Mouse (Mus musculus): ENCODE data around the gene St6gal2. TPM values are rescaled to one million over a fixed set of nuclear protein-coding genes. Genes with fewer than 3 reads are reported as not detected.

St6gal2 gene
- polyA plus RNA-seq, 2 experiments: under 0.01 TPM; not detected in 1

- Histone ChIP-seq H3K4me1 (replicated peaks; ENCODE audit: control insufficient read depth in 2 of 2, insufficient read depth in 2 of 2, low read length in 1 of 2) (no peaks in the 10 kb centered on the region), H3K4me2 (ENCODE audit: low read depth) (no peak overlapping the region), H3K36me3 (replicated peaks; ENCODE audit: control insufficient read depth, insufficient read depth, low read depth) (no peaks in the 10 kb centered on the region), H3K27ac (no peak overlapping the region), H3K27me3 (ENCODE audit: control insufficient read depth, insufficient read depth, low read length) (no peaks in the 10 kb centered on the region), H3K9me3 (ENCODE audit: control insufficient read depth, low read length) (no peaks in the 10 kb centered on the region), H3K4me3 (ENCODE audit: insufficient read depth in 1 of 2, low read depth in 2 of 2, low read length in 2 of 2) (no peak overlapping the region), H3K9ac (replicated peaks) (no peak overlapping the region)
- no peak for ATAC-seq (ENCODE audit: insufficient read depth)
- WGBS (ENCODE audit: insufficient replicate concordance): 45% methylated on average over 4 of the region's 4 CpGs
- no peak for TF ChIP-seq EP300 (IDR thresholded peaks at IDR 0.05; ENCODE audit: low read depth)
- TF ChIP-seq CTCF (IDR thresholded peaks at IDR 0.05; ENCODE audit: low read depth): no peak
- no peak for DNase-seq (ENCODE audit: low read depth in 3 of 3, low spot score in 3 of 3)
Observed at GRCm38 (mm10) chr17:55475974-55476373, 30.8 kb downstream of the St6gal2 start.

- Histone ChIP-seq H3K9ac (replicated peaks) (no peak overlapping the region), H3K27ac (no peak overlapping the region), H3K36me3 (replicated peaks; ENCODE audit: control insufficient read depth, insufficient read depth, low read depth) (no peaks in the 10 kb centered on the region), H3K4me2 (ENCODE audit: low read depth) (no peak overlapping the region), H3K4me3 (ENCODE audit: insufficient read depth in 1 of 2, low read depth in 2 of 2, low read length in 2 of 2) (no peak overlapping the region), H3K9me3 (ENCODE audit: control insufficient read depth, low read length) (no peaks in the 10 kb centered on the region), H3K27me3 (ENCODE audit: control insufficient read depth, insufficient read depth, low read length) (no peaks in the 10 kb centered on the region), H3K4me1 (replicated peaks; ENCODE audit: control insufficient read depth in 2 of 2, insufficient read depth in 2 of 2, low read length in 1 of 2) (no peaks in the 10 kb centered on the region)
- DNase-seq (ENCODE audit: low read depth in 3 of 3, low spot score in 3 of 3) (no peak), ATAC-seq (ENCODE audit: insufficient read depth) (no peak)
- TF ChIP-seq CTCF (IDR thresholded peaks at IDR 0.05; ENCODE audit: low read depth) (no peak), EP300 (IDR thresholded peaks at IDR 0.05; ENCODE audit: low read depth) (no peak)
Observed at GRCm38 (mm10) chr17:55477361-55477760, 32.2 kb downstream of the St6gal2 start.

GRCm38 (mm10) chr17:55479367-55479766, 34.2 kb downstream of the St6gal2 start:
- no peaks in the 10 kb centered on the region for H3K9me3 ChIP-seq (ENCODE audit: control insufficient read depth, low read length)
- H3K4me1 ChIP-seq (replicated peaks; ENCODE audit: control insufficient read depth in 2 of 2, insufficient read depth in 2 of 2, low read length in 1 of 2): no peaks in the 10 kb centered on the region
- 63% methylated on average over 7 of the region's 7 CpGs for WGBS (ENCODE audit: insufficient replicate concordance)
- H3K9ac ChIP-seq (replicated peaks): no peak overlapping the region
- no peaks in the 10 kb centered on the region for H3K27me3 ChIP-seq (ENCODE audit: control insufficient read depth, insufficient read depth, low read length)
- H3K36me3 ChIP-seq (replicated peaks; ENCODE audit: control insufficient read depth, insufficient read depth, low read depth): no peaks in the 10 kb centered on the region
- DNase-seq (ENCODE audit: low read depth in 3 of 3, low spot score in 3 of 3) (no peak), ATAC-seq (ENCODE audit: insufficient read depth) (no peak)
- H3K4me3 ChIP-seq (ENCODE audit: insufficient read depth in 1 of 2, low read depth in 2 of 2, low read length in 2 of 2): no peak overlapping the region
- no peak for TF ChIP-seq CTCF (IDR thresholded peaks at IDR 0.05; ENCODE audit: low read depth)
- H3K27ac ChIP-seq: no peak overlapping the region
- no peak overlapping the region for H3K4me2 ChIP-seq (ENCODE audit: low read depth)

GRCm38 (mm10) chr17:55484108-55484870, 39.1 kb downstream of the St6gal2 start:
- H3K9me3 ChIP-seq (ENCODE audit: control insufficient read depth, low read length): no peaks in the 10 kb centered on the region
- H3K36me3 ChIP-seq (replicated peaks; ENCODE audit: control insufficient read depth, insufficient read depth, low read depth): no peaks in the 10 kb centered on the region
- H3K4me3 ChIP-seq (ENCODE audit: insufficient read depth in 1 of 2, low read depth in 2 of 2, low read length in 2 of 2): no peak overlapping the region
- DNase-seq (ENCODE audit: low read depth in 3 of 3, low spot score in 3 of 3): no peak
- H3K4me2 ChIP-seq (ENCODE audit: low read depth): no peak overlapping the region
- WGBS (ENCODE audit: insufficient replicate concordance): 60% methylated on average over 7 of the region's 7 CpGs
- no peak overlapping the region for H3K27ac ChIP-seq
- no peak for ATAC-seq (ENCODE audit: insufficient read depth)
- TF ChIP-seq EP300 (IDR thresholded peaks at IDR 0.05; ENCODE audit: low read depth) (no peak), CTCF (IDR thresholded peaks at IDR 0.05; ENCODE audit: low read depth) (no peak)
- H3K9ac ChIP-seq (replicated peaks): no peak overlapping the region
- H3K27me3 ChIP-seq (ENCODE audit: control insufficient read depth, insufficient read depth, low read length): no peaks in the 10 kb centered on the region
- H3K4me1 ChIP-seq (replicated peaks; ENCODE audit: control insufficient read depth in 2 of 2, insufficient read depth in 2 of 2, low read length in 1 of 2): no peaks in the 10 kb centered on the region

GRCm38 (mm10) chr17:55531872-55532271, 86.7 kb downstream of the St6gal2 start:
- Histone ChIP-seq H3K9me3 (ENCODE audit: control insufficient read depth, low read length) (no peaks in the 10 kb centered on the region), H3K27me3 (ENCODE audit: control insufficient read depth, insufficient read depth, low read length) (no peaks in the 10 kb centered on the region), H3K4me2 (ENCODE audit: low read depth) (no peak overlapping the region), H3K27ac (no peak overlapping the region), H3K36me3 (replicated peaks; ENCODE audit: control insufficient read depth, insufficient read depth, low read depth) (no peaks in the 10 kb centered on the region), H3K4me3 (ENCODE audit: insufficient read depth in 1 of 2, low read depth in 2 of 2, low read length in 2 of 2) (no peak overlapping the region), H3K4me1 (replicated peaks; ENCODE audit: control insufficient read depth in 2 of 2, insufficient read depth in 2 of 2, low read length in 1 of 2) (no peaks in the 10 kb centered on the region), H3K9ac (replicated peaks) (no peak overlapping the region)
- TF ChIP-seq EP300 (IDR thresholded peaks at IDR 0.05; ENCODE audit: low read depth) (no peak), CTCF (IDR thresholded peaks at IDR 0.05; ENCODE audit: low read depth) (no peak)
- ATAC-seq (ENCODE audit: insufficient read depth) (no peak), DNase-seq (ENCODE audit: low read depth in 3 of 3, low spot score in 3 of 3) (no peak)
- WGBS (ENCODE audit: insufficient replicate concordance): 59% methylated on average over 7 of the region's 7 CpGs
